Mouse (Mus musculus) megakaryocyte, embryonic 14.5 days (primary cell): ENCODE data around the gene Prdm5. TPM values are rescaled to one million over a fixed set of nuclear protein-coding genes. Genes with fewer than 3 reads are reported as not detected.

ENCODE experiments used
- H3K27me3 ChIP-seq: replicated peaks from 2 replicates; pipeline ENCODE3; 2012; ENCODE audit warnings: inconsistent platforms
- H3K36me3 ChIP-seq: replicated peaks from 2 replicates; pipeline ENCODE3; 2012; ENCODE audit warnings: low read length, inconsistent platforms, mixed read lengths
- H3K4me1 ChIP-seq: 2 replicates; pipeline ENCODE4 v1.6.1; 2012; ENCODE audit warnings: inconsistent platforms
- H3K4me3 ChIP-seq: replicated peaks from 2 replicates; pipeline ENCODE3; 2012; ENCODE audit warnings: moderate library complexity, mild to moderate bottlenecking, inconsistent platforms
- H3K9me3 ChIP-seq: 2 replicates; pipeline ENCODE4 v1.6.1; 2012; ENCODE audit warnings: inconsistent platforms
- FLI1 ChIP-seq: IDR thresholded peaks from 2 replicates; pipeline ENCODE4 v1.6.1; 2012; ENCODE audit warnings: low read length, inconsistent platforms, mixed read lengths
- GATA1 ChIP-seq: IDR thresholded peaks from 3 replicates; pipeline ENCODE4 v1.6.1; 2012; ENCODE audit warnings: mixed read lengths, low read length, inconsistent platforms, borderline replicate concordance
- polyA plus RNA-seq: library from polyadenylated mRNA; stranded (reverse); fragments of >175 nt; gene quantifications from 2 replicates; pipeline ENCODE4 v1.2.3, GENCODE M21; 2012; ENCODE audit warnings: low replicate concordance; ENCODE audit not compliant: insufficient read depth

The Prdm5 gene
- polyA plus RNA-seq: 0.55 TPM in 1 of 2 replicates, not detected in the other

GRCm38 (mm10) chr6:65778861-65779688 is at the start of gene Prdm5:
Gene Prdm5 (plus strand): TSS chr6:65778988.
- peaks cover 5% of the 10 kb centered on the region for H3K27me3 ChIP-seq
- peaks cover 16% of the 10 kb centered on the region for H3K4me1 ChIP-seq
- H3K36me3 ChIP-seq: no peaks in the 10 kb centered on the region
- peak within 1 kb of the TSS; percentile 94 for H3K4me3 ChIP-seq
- TF ChIP-seq FLI1 (no peak), GATA1 (no peak)
- no peaks in the 10 kb centered on the region for H3K9me3 ChIP-seq

- Histone ChIP-seq H3K9me3 (no peaks in the 10 kb centered on the region), H3K4me1 (peaks cover 4% of the 10 kb centered on the region; the same call in 1 of the 2 replicates), H3K4me3 (no peak overlapping the region), H3K36me3 (no peaks in the 10 kb centered on the region), H3K27me3 (no peaks in the 10 kb centered on the region)
- no peak for TF ChIP-seq GATA1
- TF ChIP-seq FLI1: no peak
Measured at GRCm38 (mm10) chr6:65739442-65739841, 39.3 kb upstream of the Prdm5 start.

- H3K4me1 ChIP-seq: peaks cover 4% of the 10 kb centered on the region; the same call in 1 of the 2 replicates
- no peaks in the 10 kb centered on the region for H3K36me3 ChIP-seq
- TF ChIP-seq GATA1 (no peak), FLI1 (no peak)
- no peaks in the 10 kb centered on the region; the same call in 1 of the 2 replicates for H3K9me3 ChIP-seq
- H3K27me3 ChIP-seq: no peaks in the 10 kb centered on the region
- H3K4me3 ChIP-seq: no peak overlapping the region
Measured at GRCm38 (mm10) chr6:65743144-65743870, 35.5 kb upstream of the Prdm5 start.

- Histone ChIP-seq H3K4me3 (no peak overlapping the region), H3K9me3 (no peaks in the 10 kb centered on the region; the same call in 1 of the 2 replicates), H3K4me1 (peaks cover 4% of the 10 kb centered on the region; the same call in 1 of the 2 replicates), H3K27me3 (no peaks in the 10 kb centered on the region), H3K36me3 (no peaks in the 10 kb centered on the region)
- TF ChIP-seq FLI1 (no peak), GATA1 (no peak)
Measured at GRCm38 (mm10) chr6:65743871-65744202, 35.0 kb upstream of the Prdm5 start.

GRCm38 (mm10) chr6:65758214-65758613 is 20.6 kb upstream of the Prdm5 start:
- H3K27me3 ChIP-seq: no peaks in the 10 kb centered on the region
- H3K36me3 ChIP-seq: no peaks in the 10 kb centered on the region
- no peaks in the 10 kb centered on the region for H3K4me1 ChIP-seq
- no peaks in the 10 kb centered on the region for H3K9me3 ChIP-seq
- H3K4me3 ChIP-seq: no peak overlapping the region
- TF ChIP-seq FLI1 (no peak), GATA1 (no peak)

GRCm38 (mm10) chr6:65759174-65759573 is 19.6 kb upstream of the Prdm5 start:
- Histone ChIP-seq H3K36me3 (no peaks in the 10 kb centered on the region), H3K9me3 (no peaks in the 10 kb centered on the region), H3K4me1 (no peaks in the 10 kb centered on the region), H3K4me3 (no peak overlapping the region), H3K27me3 (no peaks in the 10 kb centered on the region)
- TF ChIP-seq FLI1 (no peak), GATA1 (no peak)

GRCm38 (mm10) chr6:65760073-65760472 is 18.7 kb upstream of the Prdm5 start:
- TF ChIP-seq GATA1 (no peak), FLI1 (no peak)

GRCm38 (mm10) chr6:65764459-65764858 is 14.3 kb upstream of the Prdm5 start:
- H3K9me3 ChIP-seq: no peaks in the 10 kb centered on the region
- no peaks in the 10 kb centered on the region for H3K27me3 ChIP-seq
- H3K36me3 ChIP-seq: no peaks in the 10 kb centered on the region
- no peak overlapping the region for H3K4me3 ChIP-seq
- TF ChIP-seq GATA1: no peak
- no peak for TF ChIP-seq FLI1
- H3K4me1 ChIP-seq: peaks cover 14% of the 10 kb centered on the region

More at GRCm38 (mm10) chr6:65760073-65760472, 18.7 kb upstream of the Prdm5 start:
- peaks cover 4% of the 10 kb centered on the region for H3K4me1 ChIP-seq
- H3K4me3 ChIP-seq: no peak overlapping the region
- H3K27me3 ChIP-seq: no peaks in the 10 kb centered on the region
- H3K36me3 ChIP-seq: no peaks in the 10 kb centered on the region
- H3K9me3 ChIP-seq: no peaks in the 10 kb centered on the region

- no peaks in the 10 kb centered on the region for H3K36me3 ChIP-seq
- H3K9me3 ChIP-seq: peaks cover 2% of the 10 kb centered on the region; the same call in 1 of the 2 replicates
- H3K27me3 ChIP-seq: no peaks in the 10 kb centered on the region
- H3K4me3 ChIP-seq: peak overlapping the region; percentile 79
- peaks cover 14% of the 10 kb centered on the region for H3K4me1 ChIP-seq
- TF ChIP-seq GATA1 (no peak), FLI1 (no peak)
Measured at GRCm38 (mm10) chr6:65765057-65765456, 13.7 kb upstream of the Prdm5 start.
